In the genomic region with DNA sequence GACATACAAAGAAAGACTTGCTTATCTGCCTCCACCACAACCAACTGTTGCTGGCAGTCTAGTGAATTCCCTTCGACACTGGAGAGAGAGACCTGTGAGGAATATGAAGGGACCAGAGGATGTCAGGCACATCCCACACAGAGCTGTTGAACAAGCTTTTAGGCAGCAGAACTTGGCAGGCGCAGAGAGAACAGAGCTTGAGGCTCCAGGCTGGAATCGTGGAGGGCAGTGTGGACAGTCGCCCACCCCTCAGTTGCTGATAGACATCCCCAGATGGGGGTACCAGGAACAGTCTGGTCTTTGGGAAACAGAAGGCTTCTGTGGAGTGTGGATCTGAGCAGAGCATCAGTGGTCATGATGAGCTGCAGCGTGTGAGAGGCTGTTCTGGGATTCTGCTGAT, we compare ENCODE assay signal across 30 mouse cellular contexts.
DNase-seq lines count a peak whose midpoint lies in the region; ATAC-seq and TF ChIP-seq lines count a peak whose summit lies in the region.
"Had no signal": no experiment of that assay in that cellular context is flagged by ENCODE, and none has a peak within 500 bp of the region (broad histone marks: within the 10 kb centered on the region; RNA-seq: fewer than 3 reads in every experiment).

No protein-coding gene starts in this region.

- no peaks in the 10 kb centered on the region for H3K36me3 ChIP-seq in forebrain, postnatal 0 days (ENCODE audit: insufficient read depth)
- no peaks in the 10 kb centered on the region for H3K36me3 ChIP-seq in forebrain, embryonic 16.5 days (ENCODE audit: control insufficient read depth, insufficient read depth)
- H3K36me3 ChIP-seq: embryonic facial prominence, embryonic 10.5 days; embryonic facial prominence, embryonic 13.5 days; forebrain, embryonic 12.5 days; forebrain, embryonic 15.5 days; heart, embryonic 12.5 days; heart, embryonic 15.5 days; hindbrain, embryonic 10.5 days; hindbrain, embryonic 13.5 days had no signal

- no peak overlapping the region for H3K9ac ChIP-seq in forebrain, postnatal 0 days
- no peak overlapping the region for H3K9ac ChIP-seq in forebrain, embryonic 16.5 days (replicated peaks; ENCODE audit: low read depth, low read length)
- H3K9ac ChIP-seq: embryonic facial prominence, embryonic 13.5 days; forebrain, embryonic 12.5 days; forebrain, embryonic 15.5 days; heart, embryonic 12.5 days; heart, embryonic 15.5 days; hindbrain, embryonic 13.5 days had no signal

- no peak overlapping the region for H3K4me3 ChIP-seq in forebrain, postnatal 0 days (ENCODE audit: low read depth, low read length)
- no peak overlapping the region for H3K4me3 ChIP-seq in forebrain, embryonic 16.5 days (replicated peaks; ENCODE audit: low read length)
- H3K4me3 ChIP-seq in layer of hippocampus, adult 2 months: no peak overlapping the region
- H3K4me3 ChIP-seq: embryonic facial prominence, embryonic 10.5 days; embryonic facial prominence, embryonic 13.5 days; erythroblast, embryonic 14.5 days; forebrain, embryonic 12.5 days; forebrain, embryonic 15.5 days; heart, embryonic 12.5 days; heart, embryonic 15.5 days; hindbrain, embryonic 10.5 days; hindbrain, embryonic 13.5 days had no signal

- H3K4me1 ChIP-seq in forebrain, postnatal 0 days (ENCODE audit: insufficient read depth): no peaks in the 10 kb centered on the region
- H3K4me1 ChIP-seq in forebrain, embryonic 16.5 days (replicated peaks; ENCODE audit: control insufficient read depth, insufficient read depth, low read length): no peaks in the 10 kb centered on the region
- H3K4me1 ChIP-seq: embryonic facial prominence, embryonic 10.5 days; embryonic facial prominence, embryonic 13.5 days; forebrain, embryonic 12.5 days; forebrain, embryonic 15.5 days; heart, embryonic 12.5 days; heart, embryonic 15.5 days; hindbrain, embryonic 13.5 days had no signal

- TF ChIP-seq CTCF in forebrain, postnatal 0 days (IDR thresholded peaks at IDR 0.05; ENCODE audit: low read depth): no peak
- no peak for TF ChIP-seq CTCF in layer of hippocampus, adult 2 months (conservative IDR thresholded peaks at IDR 0.05)

- no peaks in the 10 kb centered on the region for H3K27me3 ChIP-seq in forebrain, postnatal 0 days (ENCODE audit: insufficient read depth, low read length)
- no peaks in the 10 kb centered on the region for H3K27me3 ChIP-seq in forebrain, embryonic 16.5 days (replicated peaks; ENCODE audit: control insufficient read depth, insufficient read depth, low read length)
- H3K27me3 ChIP-seq: embryonic facial prominence, embryonic 13.5 days; forebrain, embryonic 12.5 days; forebrain, embryonic 15.5 days; heart, embryonic 12.5 days; heart, embryonic 15.5 days; hindbrain, embryonic 13.5 days had no signal

- H3K9me3 ChIP-seq in forebrain, postnatal 0 days (ENCODE audit: low read length): no peaks in the 10 kb centered on the region
- no peaks in the 10 kb centered on the region for H3K9me3 ChIP-seq in forebrain, embryonic 16.5 days (ENCODE audit: control insufficient read depth, low read length)
- H3K9me3 ChIP-seq: embryonic facial prominence, embryonic 10.5 days; embryonic facial prominence, embryonic 13.5 days; forebrain, embryonic 12.5 days; forebrain, embryonic 15.5 days; heart, embryonic 12.5 days; heart, embryonic 15.5 days; hindbrain, embryonic 10.5 days; hindbrain, embryonic 13.5 days had no signal

- WGBS in forebrain, postnatal 0 days: 75% methylated on average over 5 of the region's 5 CpGs
- WGBS in forebrain, embryonic 16.5 days: 78% methylated on average over 5 of the region's 5 CpGs

- no peak for DNase-seq in forebrain, postnatal 0 days
- DNase-seq in layer of hippocampus, adult 2 months (ENCODE audit: low spot score in 2 of 2): peak; percentile 14 to 15
- DNase-seq in layer of hippocampus, adult 9-10 months (ENCODE audit: low spot score): no peak
- peak; percentile 22 to 49 for DNase-seq in layer of hippocampus, postnatal 14 days (ENCODE audit: low spot score in 2 of 2)
- no peak for DNase-seq in layer of hippocampus, adult 11-12 months (ENCODE audit: low spot score)
- peak; percentile 38 to 68 for DNase-seq in right cerebral cortex, postnatal 10 days (ENCODE audit: low spot score in 2 of 2)
- no peak for DNase-seq in right cerebral cortex, postnatal 36 days (ENCODE audit: low spot score in 2 of 2)
- DNase-seq: adrenal gland, adult 8-10 months; adrenal gland, postnatal 25 days; cerebellum, adult 11-12 months; cerebellum, adult 8-10 months; cerebellum, postnatal 10 days; cerebellum, postnatal 36 days; embryo, embryonic 11 days; gastrocnemius, postnatal 25 days; heart, adult 18-20 months; heart, postnatal 10 days; heart, postnatal 36 days had no signal

- no peak overlapping the region for H3K4me2 ChIP-seq in forebrain, postnatal 0 days (ENCODE audit: low read depth)
- no peak overlapping the region for H3K4me2 ChIP-seq in forebrain, embryonic 16.5 days (ENCODE audit: low read length)
- H3K4me2 ChIP-seq: embryonic facial prominence, embryonic 13.5 days; forebrain, embryonic 12.5 days; forebrain, embryonic 15.5 days; heart, embryonic 12.5 days; heart, embryonic 15.5 days; hindbrain, embryonic 13.5 days had no signal

- peak; percentile 67 for ATAC-seq in forebrain, postnatal 0 days
- ATAC-seq in forebrain, embryonic 16.5 days: no peak
- ATAC-seq: activated CD4-positive, CD25-positive, alpha-beta regulatory T cell, adult 4 months; forebrain, embryonic 15.5 days; hindbrain, embryonic 16.5 days had no signal

- no peak overlapping the region for H3K27ac ChIP-seq in forebrain, postnatal 0 days (ENCODE audit: low read depth, low read length)
- H3K27ac ChIP-seq in forebrain, embryonic 16.5 days (ENCODE audit: low read length): no peak overlapping the region
- H3K27ac ChIP-seq in layer of hippocampus, adult 2 months: no peak overlapping the region
- H3K27ac ChIP-seq: embryonic facial prominence, embryonic 10.5 days; embryonic facial prominence, embryonic 13.5 days; forebrain, embryonic 12.5 days; forebrain, embryonic 15.5 days; heart, embryonic 15.5 days; hindbrain, embryonic 10.5 days; hindbrain, embryonic 13.5 days had no signal

Comparison
In these comparisons a context has a peak if more than half of its experiments do, and no peak if none do; other contexts are left out.
1. DNase-seq: peak in layer of hippocampus, adult 2 months (2 of 2), layer of hippocampus, postnatal 14 days (2 of 2) and right cerebral cortex, postnatal 10 days (2 of 2); none in forebrain, postnatal 0 days (single experiment), layer of hippocampus, adult 9-10 months (single experiment), layer of hippocampus, adult 11-12 months (single experiment) and right cerebral cortex, postnatal 36 days (0 of 2).